Mouse (Mus musculus): ENCODE data around the gene Stx19. TPM values are rescaled to one million over a fixed set of nuclear protein-coding genes. Genes with fewer than 3 reads are reported as not detected.

The Stx19 gene
- polyA plus RNA-seq, 1 experiment = not detected

GRCm38 (mm10) chr16:62857498-62857897, 43.0 kb downstream of the Stx19 start:
- Histone ChIP-seq H3K27ac (ENCODE audit: insufficient read depth, low read depth, low read length) (no peak overlapping the region), H3K4me1 (ENCODE audit: control insufficient read depth, insufficient read depth, low read length) (no peaks in the 10 kb centered on the region), H3K4me3 (ENCODE audit: insufficient read depth, low read depth, low read length) (no peak overlapping the region)
- no peak for TF ChIP-seq CTCF (IDR thresholded peaks at IDR 0.05; ENCODE audit: insufficient read depth, low read depth, low read length)
- 98% methylated on average over 2 of the region's 2 CpGs for WGBS

GRCm38 (mm10) chr16:62858018-62858417, 43.5 kb downstream of the Stx19 start:
- TF ChIP-seq CTCF (IDR thresholded peaks at IDR 0.05; ENCODE audit: insufficient read depth, low read depth, low read length) = no peak
- no peak for TF ChIP-seq POLR2A (IDR thresholded peaks at IDR 0.05; ENCODE audit: insufficient read depth, low read depth, low read length)
- no peak overlapping the region for H3K4me3 ChIP-seq (ENCODE audit: insufficient read depth, low read depth, low read length)
- no peak overlapping the region for H3K27ac ChIP-seq (ENCODE audit: insufficient read depth, low read depth, low read length)
- no peaks in the 10 kb centered on the region for H3K4me1 ChIP-seq (ENCODE audit: control insufficient read depth, insufficient read depth, low read length)
- WGBS = 96% methylated on average over 1 of the region's 1 CpGs

- 100% methylated on average over 1 of the region's 1 CpGs for WGBS
- H3K4me3 ChIP-seq (ENCODE audit: insufficient read depth, low read depth, low read length) = no peak overlapping the region
- TF ChIP-seq CTCF (IDR thresholded peaks at IDR 0.05; ENCODE audit: insufficient read depth, low read depth, low read length) (no peak), POLR2A (IDR thresholded peaks at IDR 0.05; ENCODE audit: insufficient read depth, low read depth, low read length) (no peak)
- H3K4me1 ChIP-seq (ENCODE audit: control insufficient read depth, insufficient read depth, low read length) = no peaks in the 10 kb centered on the region
- no peak overlapping the region for H3K27ac ChIP-seq (ENCODE audit: insufficient read depth, low read depth, low read length)
These were observed 45.7 kb downstream of the Stx19 start for GRCm38 (mm10) chr16:62860140-62860539.

- Histone ChIP-seq H3K27ac (ENCODE audit: insufficient read depth, low read depth, low read length) (no peak overlapping the region), H3K4me1 (ENCODE audit: control insufficient read depth, insufficient read depth, low read length) (no peaks in the 10 kb centered on the region), H3K4me3 (ENCODE audit: insufficient read depth, low read depth, low read length) (no peak overlapping the region)
- WGBS = 54% methylated on average over 6 of the region's 6 CpGs
- TF ChIP-seq CTCF (IDR thresholded peaks at IDR 0.05; ENCODE audit: insufficient read depth, low read depth, low read length) = no peak
- no peak for TF ChIP-seq POLR2A (IDR thresholded peaks at IDR 0.05; ENCODE audit: insufficient read depth, low read depth, low read length)
These were observed 47.0 kb downstream of the Stx19 start for GRCm38 (mm10) chr16:62861455-62861854.

- WGBS = 71% methylated on average over 5 of the region's 5 CpGs
- no peak overlapping the region for H3K27ac ChIP-seq (ENCODE audit: insufficient read depth, low read depth, low read length)
- no peak overlapping the region for H3K4me3 ChIP-seq (ENCODE audit: insufficient read depth, low read depth, low read length)
- TF ChIP-seq CTCF (IDR thresholded peaks at IDR 0.05; ENCODE audit: insufficient read depth, low read depth, low read length) = no peak
- no peak for TF ChIP-seq POLR2A (IDR thresholded peaks at IDR 0.05; ENCODE audit: insufficient read depth, low read depth, low read length)
- no peaks in the 10 kb centered on the region for H3K4me1 ChIP-seq (ENCODE audit: control insufficient read depth, insufficient read depth, low read length)
These were observed 58.2 kb downstream of the Stx19 start for GRCm38 (mm10) chr16:62872688-62873117.

GRCm38 (mm10) chr16:62873180-62873579, 58.7 kb downstream of the Stx19 start:
- Histone ChIP-seq H3K4me3 (ENCODE audit: insufficient read depth, low read depth, low read length) (no peak overlapping the region), H3K4me1 (ENCODE audit: control insufficient read depth, insufficient read depth, low read length) (no peaks in the 10 kb centered on the region), H3K27ac (ENCODE audit: insufficient read depth, low read depth, low read length) (no peak overlapping the region)
- TF ChIP-seq POLR2A (IDR thresholded peaks at IDR 0.05; ENCODE audit: insufficient read depth, low read depth, low read length) = no peak
- no peak for TF ChIP-seq CTCF (IDR thresholded peaks at IDR 0.05; ENCODE audit: insufficient read depth, low read depth, low read length)
- 46% methylated on average over 4 of the region's 4 CpGs for WGBS

Other genes with a start within 250 kb of the Stx19 start
- gene Nsun3, start 27.9 kb upstream of the Stx19 start, polyA plus RNA-seq (2012; ENCODE audit: insufficient read depth, insufficient read length, low replicate concordance, missing spikeins) = not detected in 2 replicates
- not detected in 2 replicates for gene Arl13b, start 32.4 kb downstream of the Stx19 start, polyA plus RNA-seq (2012; ENCODE audit: insufficient read depth, insufficient read length, low replicate concordance, missing spikeins)
- gene Pros1, start 39.6 kb downstream of the Stx19 start, polyA plus RNA-seq (2012; ENCODE audit: insufficient read depth, insufficient read length, low replicate concordance, missing spikeins) = not detected in 2 replicates